Mouse (Mus musculus) 3T3-L1 (cell line): ENCODE measurements around the gene Grin2b.

Experiments
- DNase-seq: peaks from one replicate; pipeline ENCODE4 v3.0.0-alpha.2; 2015; ENCODE audit warnings: low read depth, low spot score

The Grin2b gene

GRCm38 (mm10) chr6:136173191-136173896, at the start of gene Grin2b:
TSS of gene Grin2b (minus strand) at chr6:136173511.
- DNase-seq, result no peak

- DNase-seq, result no peak
These were observed 48.6 kb upstream of the Grin2b start for GRCm38 (mm10) chr6:136221894-136222293.

- no peak for DNase-seq
These were observed 37.1 kb upstream of the Grin2b start for GRCm38 (mm10) chr6:136210442-136210841.

GRCm38 (mm10) chr6:136199814-136200213, 26.5 kb upstream of the Grin2b start:
- DNase-seq, result no peak

- DNase-seq, result no peak
These were observed 21.3 kb upstream of the Grin2b start for GRCm38 (mm10) chr6:136194616-136195015.

GRCm38 (mm10) chr6:136178066-136178465, 4.8 kb upstream of the Grin2b start:
- no peak for DNase-seq

- no peak for DNase-seq
These were observed 515 bp downstream of the Grin2b start for GRCm38 (mm10) chr6:136172801-136173190.

- no peak for DNase-seq
These were observed 1.1 kb downstream of the Grin2b start for GRCm38 (mm10) chr6:136172172-136172651.

GRCm38 (mm10) chr6:136171343-136171742, 2.0 kb downstream of the Grin2b start:
- no peak for DNase-seq

- DNase-seq, result no peak
These were observed 2.9 kb downstream of the Grin2b start for GRCm38 (mm10) chr6:136170381-136170780.

GRCm38 (mm10) chr6:136167361-136167760, 6.0 kb downstream of the Grin2b start:
- DNase-seq, result no peak

- no peak for DNase-seq
These were observed 7.8 kb downstream of the Grin2b start for GRCm38 (mm10) chr6:136165443-136166077.

GRCm38 (mm10) chr6:136162090-136162489, 11.2 kb downstream of the Grin2b start:
- no peak for DNase-seq

GRCm38 (mm10) chr6:136153444-136153843, 19.9 kb downstream of the Grin2b start:
- DNase-seq, result no peak

GRCm38 (mm10) chr6:136150064-136150463, 23.2 kb downstream of the Grin2b start:
- no peak for DNase-seq

GRCm38 (mm10) chr6:136139967-136140366, 33.3 kb downstream of the Grin2b start:
- no peak for DNase-seq

- DNase-seq, result peak; percentile 70
These were observed 42.9 kb downstream of the Grin2b start for GRCm38 (mm10) chr6:136130456-136130855.

- DNase-seq, result no peak
These were observed 50.7 kb downstream of the Grin2b start for GRCm38 (mm10) chr6:136122593-136122992.

- DNase-seq, result no peak
These were observed 55.9 kb downstream of the Grin2b start for GRCm38 (mm10) chr6:136117390-136117789.

GRCm38 (mm10) chr6:136113639-136114410, 59.5 kb downstream of the Grin2b start:
- DNase-seq, result no peak

- DNase-seq, result no peak
These were observed 64.1 kb downstream of the Grin2b start for GRCm38 (mm10) chr6:136109172-136109571.

GRCm38 (mm10) chr6:136108466-136108865, 64.8 kb downstream of the Grin2b start:
- DNase-seq, result no peak
